Mouse (Mus musculus): ENCODE data around the gene Lrrc42.

DNA sequence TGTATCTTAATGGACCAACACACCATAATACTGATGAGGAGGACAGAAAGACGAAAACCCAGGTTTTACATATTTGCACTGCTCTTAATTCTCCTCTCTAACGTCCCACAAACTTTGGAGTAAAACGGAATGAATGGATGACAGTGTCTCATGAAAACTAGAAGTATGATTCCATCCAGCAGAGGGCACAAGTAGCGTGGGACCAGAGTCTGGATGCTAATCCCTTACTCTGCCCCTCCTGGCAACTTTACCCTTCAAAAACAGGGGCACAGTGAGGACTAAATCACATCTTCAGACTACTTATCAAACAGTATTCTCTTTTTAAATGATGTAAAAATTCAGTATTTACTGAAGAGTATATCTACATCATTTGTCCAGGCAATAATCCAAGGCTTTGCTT lies 2.8 kb downstream of the Lrrc42 start:
- TF ChIP-seq CTCF (IDR thresholded peaks at IDR 0.05; ENCODE audit: low read depth) = peak; percentile 90
- TF ChIP-seq EP300 (optimal IDR thresholded peaks at IDR 0.05) = no peak
